Mouse (Mus musculus) hindbrain, embryonic 11.5 days (tissue): ENCODE measurements at regions not wholly inside any gene's neighbourhood (a gene's known extent, or its start where the extent isn't known, plus 50 kb on each side); places are given as distances from the start of the nearest gene placed in this dataset.

Experiments used
- ATAC-seq: fragments of 200-750 bp; cut with Nextera tagmentation; 2 replicates; pipeline ENCODE4 v1.8.0; 2017; ENCODE audit warnings: mild to moderate bottlenecking, moderate TSS enrichment, moderate library complexity; ENCODE audit not compliant: low FRiP score
- DNase-seq: peaks from one replicate; pipeline ENCODE4 v3.0.0-alpha.2; 2015; ENCODE audit warnings: low spot score
- H3K27ac ChIP-seq: fragments of 300-500 bp; sonication (generic); 2 replicates; pipeline ENCODE4 v1.5.1; 2014; ENCODE audit warnings: mild to moderate bottlenecking, low read depth, low read length
- H3K27me3 ChIP-seq: fragments of 300-500 bp; sonication (generic); 2 replicates; pipeline ENCODE4 v1.6.1; 2014; ENCODE audit warnings: mild to moderate bottlenecking, low read length, moderate library complexity, mixed read lengths; ENCODE audit not compliant: control insufficient read depth, insufficient read depth
- H3K36me3 ChIP-seq: fragments of 300-500 bp; sonication (generic); 2 replicates; pipeline ENCODE4 v1.6.1; 2014; ENCODE audit warnings: mild to moderate bottlenecking, low read length, moderate library complexity, mixed read lengths; ENCODE audit not compliant: control insufficient read depth, insufficient read depth
- H3K4me1 ChIP-seq: fragments of 300-500 bp; sonication (generic); replicated peaks from 2 replicates; pipeline ENCODE4 v1.6.1; 2014; ENCODE audit warnings: low read length, mixed read lengths; ENCODE audit not compliant: control insufficient read depth, insufficient read depth
- H3K4me2 ChIP-seq: fragments of 300-500 bp; sonication (generic); replicated peaks from 2 replicates; pipeline ENCODE4 v1.6.1; 2014; ENCODE audit warnings: mild to moderate bottlenecking, low read depth, low read length
- H3K4me3 ChIP-seq: fragments of 300-500 bp; sonication (generic); 2 replicates; pipeline ENCODE4 v1.5.1; 2014; ENCODE audit warnings: low read depth, low read length
- H3K9ac ChIP-seq: fragments of 300-500 bp; sonication (generic); 2 replicates; pipeline ENCODE4 v1.6.1; 2014; ENCODE audit warnings: low read depth, low read length
- H3K9me3 ChIP-seq: fragments of 300-500 bp; sonication (generic); 2 replicates; pipeline ENCODE4 v1.6.1; 2016; ENCODE audit warnings: low read length; ENCODE audit not compliant: control insufficient read depth
- WGBS: fragments of 180-500 bp; shearing (Covaris S2); extraction: QIAGEN DNeasy Blood & Tissue Kit; methylation state at CpG from one replicate; pipeline ENCODE4 v1.1.7; 2014; 5-methylcytosine and 5-hydroxymethylcytosine counted together

DNA sequence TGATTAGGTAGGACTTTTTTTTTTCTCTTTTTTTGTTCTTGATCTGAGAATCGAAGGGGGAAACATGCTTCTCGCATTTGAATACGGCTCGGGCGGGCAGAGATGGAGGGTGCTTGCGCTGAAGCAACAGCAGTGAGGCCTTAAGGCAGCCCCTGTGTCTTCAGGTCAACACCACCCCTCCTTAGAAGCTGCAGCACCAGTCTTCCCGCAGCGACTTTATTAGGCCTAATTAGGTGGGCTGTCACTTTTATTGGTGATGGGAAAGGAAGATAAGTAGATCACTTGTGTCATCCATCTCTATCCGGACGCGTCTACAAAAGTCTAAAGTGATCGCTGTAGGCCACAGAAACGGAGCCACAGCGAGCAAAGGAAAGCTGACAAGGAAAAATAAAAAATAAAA lies 122.0 kb downstream of the Anxa2 start:
- DNase-seq (no peak), ATAC-seq (no peak)
- Histone ChIP-seq H3K4me1 (no peaks in the 10 kb centered on the region), H3K4me2 (no peak overlapping the region), H3K36me3 (no peaks in the 10 kb centered on the region), H3K9ac (no peak overlapping the region), H3K27ac (no peak overlapping the region), H3K27me3 (no peaks in the 10 kb centered on the region), H3K4me3 (no peak overlapping the region), H3K9me3 (no peaks in the 10 kb centered on the region)
- WGBS = 55% methylated on average over 14 of the region's 14 CpGs

DNA sequence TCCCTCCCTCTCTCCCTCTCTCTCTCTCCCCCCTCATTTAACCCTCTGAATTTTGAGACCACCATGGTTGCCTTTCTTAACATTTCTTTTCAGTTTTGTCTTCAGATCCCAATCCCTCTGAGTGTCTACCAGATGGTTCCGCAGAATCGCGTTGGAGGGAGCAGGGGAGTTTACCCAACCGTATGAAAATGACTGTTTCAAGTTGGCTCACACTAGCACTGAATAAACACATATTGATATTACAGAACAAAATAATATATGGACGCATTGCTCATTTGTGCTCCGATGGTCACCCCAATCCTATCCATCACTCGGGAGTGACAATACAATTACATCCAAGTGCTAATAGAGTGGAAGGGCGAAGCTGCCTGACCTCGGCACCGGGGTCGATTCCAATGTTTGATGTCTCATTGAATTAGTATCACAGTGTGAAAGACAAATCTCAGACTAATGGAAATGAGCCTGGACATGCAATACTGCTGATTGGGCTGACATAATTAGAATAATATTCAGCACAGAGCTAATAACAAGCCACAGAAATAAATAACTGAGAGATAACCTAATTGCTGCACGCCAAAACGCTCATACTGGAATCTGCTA lies 115.3 kb downstream of the Anxa2 start:
- no peak overlapping the region for H3K4me3 ChIP-seq
- ATAC-seq = no peak; the same call in 1 of the 2 replicates
- H3K9ac ChIP-seq = no peak overlapping the region
- H3K36me3 ChIP-seq = no peaks in the 10 kb centered on the region
- peak; percentile 26 for DNase-seq
- 0 out of 2 replicates have a peak, but pooled peaks cover 2% of the 10 kb centered on the region for H3K27me3 ChIP-seq
- 52% methylated on average over 13 of the region's 13 CpGs for WGBS
- H3K4me2 ChIP-seq = no peak overlapping the region
- no peaks in the 10 kb centered on the region for H3K9me3 ChIP-seq
- H3K4me1 ChIP-seq = no peaks in the 10 kb centered on the region
- no peak overlapping the region for H3K27ac ChIP-seq

DNA sequence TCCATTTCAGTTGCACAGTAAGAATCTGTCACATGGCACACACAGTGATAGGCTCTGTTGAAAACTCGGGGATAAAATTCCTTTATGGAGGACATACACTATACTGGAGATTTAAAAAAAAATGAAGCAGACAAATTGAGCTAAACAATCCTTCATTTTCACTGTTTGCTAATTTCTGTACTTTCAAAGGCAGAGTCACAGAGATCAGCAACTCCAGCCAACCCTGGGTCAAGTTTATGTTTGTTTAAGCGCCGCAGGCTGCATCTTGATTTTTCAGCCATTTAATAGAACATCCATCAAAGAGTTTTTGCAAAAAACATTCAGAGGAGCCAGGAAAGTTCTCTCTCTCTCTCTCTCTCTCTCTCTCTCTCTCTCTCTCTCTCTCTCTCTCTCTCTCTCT lies 114.8 kb downstream of the Anxa2 start:
- no peak overlapping the region for H3K4me2 ChIP-seq
- no peaks in the 10 kb centered on the region for H3K4me1 ChIP-seq
- 0 out of 2 replicates have a peak, but pooled peaks cover 2% of the 10 kb centered on the region for H3K27me3 ChIP-seq
- no peaks in the 10 kb centered on the region for H3K9me3 ChIP-seq
- no peak overlapping the region for H3K9ac ChIP-seq
- H3K4me3 ChIP-seq = no peak overlapping the region
- 61% methylated on average over 3 of the region's 3 CpGs for WGBS
- no peak overlapping the region for H3K27ac ChIP-seq
- no peaks in the 10 kb centered on the region for H3K36me3 ChIP-seq
- DNase-seq (no peak), ATAC-seq (no peak)

DNA sequence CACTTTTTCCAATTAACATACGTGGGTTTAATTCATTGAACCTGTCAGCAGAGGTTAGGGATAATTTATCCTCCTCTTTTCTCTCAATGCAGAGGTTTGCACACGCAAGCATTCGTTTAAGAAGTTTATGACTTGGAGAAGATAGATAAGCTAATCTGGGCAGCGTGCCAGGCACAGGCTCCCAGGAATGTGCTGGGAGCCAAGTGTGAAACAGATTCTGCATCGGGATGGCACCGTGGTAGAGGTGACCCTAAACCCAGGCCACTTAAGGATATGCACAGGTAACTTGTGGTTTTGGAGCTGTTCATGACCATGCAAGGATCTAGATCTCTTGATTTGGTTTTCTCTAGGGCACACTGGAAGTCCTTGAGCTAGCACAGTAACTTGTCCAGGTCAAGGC lies 113.6 kb downstream of the Anxa2 start:
- Histone ChIP-seq H3K4me3 (no peak overlapping the region), H3K27me3 (0 out of 2 replicates have a peak, but pooled peaks cover 2% of the 10 kb centered on the region), H3K4me1 (no peaks in the 10 kb centered on the region), H3K36me3 (no peaks in the 10 kb centered on the region), H3K9ac (no peak overlapping the region), H3K4me2 (no peak overlapping the region), H3K9me3 (no peaks in the 10 kb centered on the region), H3K27ac (no peak overlapping the region)
- no peak for ATAC-seq
- 92% methylated on average over 6 of the region's 6 CpGs for WGBS
- no peak for DNase-seq

DNA sequence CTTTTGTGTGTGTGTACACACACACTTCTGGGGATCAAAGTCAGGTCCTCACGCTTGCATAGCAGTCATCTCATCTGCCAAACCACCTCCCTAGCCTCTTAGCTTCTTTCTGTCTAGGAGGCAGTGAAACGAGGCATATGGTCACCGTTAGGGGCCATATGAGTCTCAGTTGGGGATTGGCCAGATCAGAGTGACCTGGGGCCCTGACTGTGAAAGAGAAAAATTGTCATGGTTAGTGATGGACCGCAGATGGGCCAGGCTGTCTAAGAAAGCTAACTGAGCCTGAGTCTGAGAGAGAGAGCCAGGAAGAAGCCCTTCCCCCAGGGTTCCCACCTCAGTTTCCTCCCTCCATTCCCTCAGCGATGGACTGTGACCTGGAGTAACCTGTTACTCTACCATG lies 89.8 kb downstream of the Anxa2 start:
- WGBS = 72% methylated on average over 5 of the region's 5 CpGs
- no peak overlapping the region for H3K27ac ChIP-seq
- H3K4me3 ChIP-seq = no peak overlapping the region
- H3K9me3 ChIP-seq = no peaks in the 10 kb centered on the region
- DNase-seq (no peak), ATAC-seq (no peak)
- no peaks in the 10 kb centered on the region for H3K36me3 ChIP-seq
- no peak overlapping the region for H3K9ac ChIP-seq
- no peaks in the 10 kb centered on the region for H3K27me3 ChIP-seq
- H3K4me2 ChIP-seq = no peak overlapping the region
- no peaks in the 10 kb centered on the region for H3K4me1 ChIP-seq
